Mouse (Mus musculus) MEL (cell line): ENCODE data around the gene Ywhaq. TPM values are rescaled to one million over a fixed set of nuclear protein-coding genes. Genes with fewer than 3 reads are reported as not detected.

ENCODE experiments used
- DNase-seq: peaks from one replicate; pipeline ENCODE4 v3.0.0; 2011; ENCODE audit warnings: low read depth, low spot score
- H3K27ac ChIP-seq: 2 replicates; pipeline ENCODE4 v1.5.1; 2012; ENCODE audit warnings: low read depth, mild to moderate bottlenecking, control low read depth, low read length, moderate library complexity; ENCODE audit not compliant: control insufficient read depth
- H3K27me3 ChIP-seq, 2 experiments: fragments of 150-350 bp in 1 of 2; sonication (generic) in 1 of 2; 2 replicates each; pipeline ENCODE4 v1.6.1; 2012; ENCODE audit warnings: low read length in 2 of 2, mild to moderate bottlenecking in 2 of 2, improper control_type of control experiment in 1 of 2, moderate library complexity in 1 of 2; ENCODE audit not compliant: insufficient read depth in 2 of 2, control insufficient read depth in 1 of 2
- H3K36me3 ChIP-seq, 2 experiments: 2 replicates each; pipeline ENCODE4 v1.6.1; 2012 to 2014; ENCODE audit warnings: low read length in 2 of 2, improper control_type of control experiment in 1 of 2, inconsistent platforms in 1 of 2, mild to moderate bottlenecking in 1 of 2; ENCODE audit not compliant: insufficient read depth in 2 of 2, control insufficient read depth in 1 of 2
- H3K4me1 ChIP-seq, 2 experiments: fragments of 150-350 bp in 1 of 2; sonication (generic) in 1 of 2; 2 replicates each; pipeline ENCODE4 v1.6.1; 2012; ENCODE audit warnings: low read length in 2 of 2, improper control_type of control experiment in 1 of 2, mild to moderate bottlenecking in 1 of 2; ENCODE audit not compliant: insufficient read depth in 2 of 2, control insufficient read depth in 1 of 2
- H3K4me3 ChIP-seq, 2 experiments: fragments of 150-350 bp in 1 of 2; sonication (generic) in 1 of 2; 2 replicates each; pipeline ENCODE4 v1.5.1; 2012; ENCODE audit warnings: low read depth in 2 of 2, low read length in 2 of 2, mild to moderate bottlenecking in 2 of 2, moderate library complexity in 2 of 2, control low read depth in 1 of 2, improper control_type of control experiment in 1 of 2; ENCODE audit not compliant: control insufficient read depth in 1 of 2, insufficient read depth in 1 of 2
- H3K79me2 ChIP-seq: 2 replicates; pipeline ENCODE4 v1.6.1; 2012; ENCODE audit warnings: mild to moderate bottlenecking, low read length, moderate library complexity; ENCODE audit not compliant: control insufficient read depth, poor library complexity, insufficient read depth
- H3K9ac ChIP-seq: 2 replicates; pipeline ENCODE4 v1.6.1; 2012; ENCODE audit warnings: low read depth, mild to moderate bottlenecking, control low read depth, low read length, moderate library complexity; ENCODE audit not compliant: control insufficient read depth, poor library complexity, severe bottlenecking
- H3K9me3 ChIP-seq: fragments of 150-350 bp; sonication (generic); replicated peaks from 2 replicates; pipeline ENCODE4 v1.6.1; 2012; ENCODE audit warnings: mild to moderate bottlenecking, low read length, improper control_type of control experiment, moderate library complexity; ENCODE audit not compliant: insufficient read depth
- CHD2 ChIP-seq: IDR thresholded peaks from 2 replicates; pipeline ENCODE4 v1.6.1; 2011; ENCODE audit warnings: low read length, improper control_type of control experiment
- CTCF ChIP-seq, 3 experiments: IDR thresholded peaks in 2 of 3; conservative IDR thresholded peaks in 1 of 3; 2 replicates each; pipeline ENCODE4 v1.5.1; 2011 to 2012; ENCODE audit warnings: low read length in 3 of 3, low read depth in 2 of 3, mild to moderate bottlenecking in 2 of 3, improper control_type of control experiment in 1 of 3, inconsistent platforms in 1 of 3, mixed read lengths in 1 of 3, moderate library complexity in 1 of 3; ENCODE audit not compliant: control insufficient read depth in 1 of 3, insufficient read depth in 1 of 3, poor library complexity in 1 of 3, severe bottlenecking in 1 of 3
- ELF1 ChIP-seq: IDR thresholded peaks from 2 replicates; pipeline ENCODE4 v1.6.1; 2014; ENCODE audit warnings: low read depth, mild to moderate bottlenecking, inconsistent platforms, low read length, improper control_type of control experiment, moderate library complexity
- EP300 ChIP-seq, 2 experiments: IDR thresholded peaks; 2 replicates each; pipeline ENCODE4 v1.6.1; 2011; ENCODE audit warnings: improper control_type of control experiment in 2 of 2, low read length in 2 of 2, low read depth in 1 of 2, mild to moderate bottlenecking in 1 of 2
- ETS1 ChIP-seq: IDR thresholded peaks from 2 replicates; pipeline ENCODE4 v1.6.1; 2012; ENCODE audit warnings: low read depth, mild to moderate bottlenecking, inconsistent platforms, low read length, improper control_type of control experiment, moderate library complexity
- GABPA ChIP-seq: IDR thresholded peaks from 2 replicates; pipeline ENCODE4 v1.6.1; 2012; ENCODE audit warnings: low read depth, mild to moderate bottlenecking, inconsistent platforms, low read length, improper control_type of control experiment, moderate library complexity
- GATA1 ChIP-seq: IDR thresholded peaks from 2 replicates; pipeline ENCODE4 v1.6.1; 2011; ENCODE audit warnings: low read depth, low read length, improper control_type of control experiment
- HCFC1 ChIP-seq: IDR thresholded peaks from 2 replicates; pipeline ENCODE4 v1.6.1; 2012; ENCODE audit warnings: low read depth, mild to moderate bottlenecking, inconsistent platforms, low read length, improper control_type of control experiment, moderate library complexity
- KAT2A ChIP-seq: conservative IDR thresholded peaks from 2 replicates; pipeline ENCODE4 v1.6.1; 2012; ENCODE audit warnings: low read depth, low read length, improper control_type of control experiment, inconsistent platforms
- MEF2A ChIP-seq: IDR thresholded peaks from 2 replicates; pipeline ENCODE4 v1.6.1; 2014; ENCODE audit warnings: low read depth, mild to moderate bottlenecking, inconsistent platforms, low read length, improper control_type of control experiment; ENCODE audit not compliant: poor library complexity, insufficient replicate concordance, severe bottlenecking; ENCODE audit errors: extremely low read depth
- MYC ChIP-seq: IDR thresholded peaks from 2 replicates; pipeline ENCODE4 v1.6.1; 2011; ENCODE audit warnings: low read depth, mild to moderate bottlenecking, low read length, improper control_type of control experiment, moderate library complexity
- NELFE ChIP-seq: IDR thresholded peaks from 2 replicates; pipeline ENCODE4 v1.6.1; 2011; ENCODE audit warnings: low read depth, low read length, improper control_type of control experiment
- NRF1 ChIP-seq: IDR thresholded peaks from 2 replicates; pipeline ENCODE4 v1.6.1; 2014; ENCODE audit warnings: low read depth, mild to moderate bottlenecking, inconsistent platforms, low read length, improper control_type of control experiment, moderate library complexity; ENCODE audit not compliant: poor library complexity, insufficient read depth, severe bottlenecking
- POLR2A ChIP-seq, 2 experiments: IDR thresholded peaks; 2 replicates each; pipeline ENCODE4 v1.6.1; 2011 to 2012; ENCODE audit warnings: low read length in 2 of 2, mild to moderate bottlenecking in 2 of 2, control low read depth in 1 of 2, improper control_type of control experiment in 1 of 2, low read depth in 1 of 2, moderate library complexity in 1 of 2; ENCODE audit not compliant: control insufficient read depth in 1 of 2, insufficient read depth in 1 of 2, poor library complexity in 1 of 2
- POLR2AphosphoS2 ChIP-seq: IDR thresholded peaks from 2 replicates; pipeline ENCODE4 v1.6.1; 2011; ENCODE audit warnings: low read length, improper control_type of control experiment
- POLR2AphosphoS5 ChIP-seq: IDR thresholded peaks from 2 replicates; pipeline ENCODE4 v1.6.1; 2012; ENCODE audit warnings: low read depth, borderline replicate concordance, mild to moderate bottlenecking, inconsistent platforms, low read length, moderate library complexity, mixed read lengths
- RCOR1 ChIP-seq: IDR thresholded peaks from 2 replicates; pipeline ENCODE4 v1.6.1; 2012; ENCODE audit warnings: low read depth, mild to moderate bottlenecking, inconsistent platforms, low read length, improper control_type of control experiment
- SMC3 ChIP-seq: IDR thresholded peaks from 2 replicates; pipeline ENCODE4 v1.6.1; 2011; ENCODE audit warnings: low read depth, low read length, improper control_type of control experiment
- UBTF ChIP-seq: IDR thresholded peaks from 2 replicates; pipeline ENCODE4 v1.6.1; 2012; ENCODE audit warnings: low read depth, mild to moderate bottlenecking, inconsistent platforms, low read length, improper control_type of control experiment, moderate library complexity, borderline replicate concordance; ENCODE audit not compliant: insufficient read depth
- USF1 ChIP-seq: IDR thresholded peaks from 2 replicates; pipeline ENCODE4 v1.6.1; 2014; ENCODE audit warnings: low read depth, mild to moderate bottlenecking, inconsistent platforms, low read length, improper control_type of control experiment, moderate library complexity
- USF2 ChIP-seq, 2 experiments: IDR thresholded peaks; 2 replicates each; pipeline ENCODE4 v1.6.1; 2011 to 2012; ENCODE audit warnings: improper control_type of control experiment in 2 of 2, low read length in 2 of 2, borderline replicate concordance in 1 of 2, inconsistent platforms in 1 of 2, low read depth in 1 of 2, mild to moderate bottlenecking in 1 of 2; ENCODE audit not compliant: insufficient read depth in 1 of 2
- ZC3H11A ChIP-seq: IDR thresholded peaks from 2 replicates; pipeline ENCODE4 v1.6.1; 2012; ENCODE audit warnings: low read depth, mild to moderate bottlenecking, inconsistent platforms, low read length, improper control_type of control experiment
- ZNF384 ChIP-seq: IDR thresholded peaks from 2 replicates; pipeline ENCODE4 v1.6.1; 2012; ENCODE audit warnings: low read depth, mild to moderate bottlenecking, inconsistent platforms, low read length, improper control_type of control experiment
- polyA plus RNA-seq, 2 experiments: library from polyadenylated mRNA; stranded (reverse) in 1 of 2; unstranded in 1 of 2; fragments of >175 nt in 1 of 2; fragments of >200 nt in 1 of 2; gene quantifications; 2 replicates each; pipeline versions ENCODE4 v1.2.1 to v1.2.4; 2012; ENCODE audit warnings: low replicate concordance in 2 of 2, low read depth in 1 of 2; ENCODE audit not compliant: insufficient read length in 2 of 2, insufficient read depth in 1 of 2, missing spikeins in 1 of 2
- total RNA-seq: library from RNA; depleted of rRNA; stranded (reverse); fragments of 300-350 nt; gene quantifications from 2 replicates; pipeline ENCODE4 v1.2.3, GENCODE M21; 2012

The Ywhaq gene
- total and polyA plus RNA-seq, 3 experiments = 99.2 to 102 TPM; not detected in 1

GRCm38 (mm10) chr12:21438294-21438693, 20.9 kb upstream of the Ywhaq start:
- TF ChIP-seq MYC (no peak), CTCF (IDR thresholded peaks at IDR 0.05 in 2 of 3, conservative IDR thresholded peaks at IDR 0.05 in 1 of 3; ENCODE audit: control insufficient read depth in 1 of 3, insufficient read depth in 1 of 3, low read depth in 2 of 3, low read length in 3 of 3, poor library complexity in 1 of 3, severe bottlenecking in 1 of 3) (no peak), USF2 (IDR thresholded peaks at IDR 0.05; ENCODE audit: borderline replicate concordance in 1 of 2, insufficient read depth in 1 of 2, low read depth in 1 of 2, low read length in 2 of 2) (no peak), ZC3H11A (no peak), NELFE (no peak), HCFC1 (no peak), POLR2AphosphoS5 (no peak), SMC3 (no peak), EP300 (IDR thresholded peaks at IDR 0.05; ENCODE audit: low read depth in 1 of 2, low read length in 2 of 2) (no peak), USF1 (no peak), KAT2A (no peak), UBTF (no peak)
- H3K27ac ChIP-seq = no peak overlapping the region
- no peaks in the 10 kb centered on the region for H3K36me3 ChIP-seq
- no peaks in the 10 kb centered on the region for H3K9me3 ChIP-seq
- H3K27me3 ChIP-seq = no peaks in the 10 kb centered on the region
- no peaks in the 10 kb centered on the region for H3K4me1 ChIP-seq
- H3K9ac ChIP-seq = no peak overlapping the region
- no peaks in the 10 kb centered on the region for H3K79me2 ChIP-seq
- no peak overlapping the region for H3K4me3 ChIP-seq
- no peak for DNase-seq

- Histone ChIP-seq H3K79me2 (no peaks in the 10 kb centered on the region), H3K9me3 (no peaks in the 10 kb centered on the region), H3K4me1 (no peaks in the 10 kb centered on the region), H3K9ac (no peak overlapping the region), H3K36me3 (no peaks in the 10 kb centered on the region), H3K27me3 (no peaks in the 10 kb centered on the region), H3K4me3 (no peak overlapping the region), H3K27ac (no peak overlapping the region)
- no peak for DNase-seq
- TF ChIP-seq GABPA = no peak
- TF ChIP-seq POLR2AphosphoS2 = no peak
- TF ChIP-seq ETS1 = no peak
- TF ChIP-seq MEF2A = no peak
- TF ChIP-seq UBTF = no peak
- TF ChIP-seq RCOR1 = no peak
- no peak for TF ChIP-seq SMC3
- no peak for TF ChIP-seq USF1
- TF ChIP-seq ZC3H11A = no peak
- no peak for TF ChIP-seq ZNF384
- no peak for TF ChIP-seq CHD2
- no peak for TF ChIP-seq NRF1
- TF ChIP-seq POLR2A (IDR thresholded peaks at IDR 0.05; ENCODE audit: control insufficient read depth in 1 of 2, insufficient read depth in 1 of 2, low read depth in 1 of 2, low read length in 2 of 2, poor library complexity in 1 of 2) = no peak
- TF ChIP-seq HCFC1 = no peak
- TF ChIP-seq GATA1 = no peak
- no peak for TF ChIP-seq USF2 (IDR thresholded peaks at IDR 0.05; ENCODE audit: borderline replicate concordance in 1 of 2, insufficient read depth in 1 of 2, low read depth in 1 of 2, low read length in 2 of 2)
- TF ChIP-seq ELF1 = no peak
These were observed 14.5 kb upstream of the Ywhaq start for GRCm38 (mm10) chr12:21431950-21432349.
